Mouse (Mus musculus) layer of hippocampus, postnatal 10 days (tissue): ENCODE measurements around the gene Ccdc148. TPM values are rescaled to one million over a fixed set of nuclear protein-coding genes. Genes with fewer than 3 reads are reported as not detected.
A peak's percentile ranks its signal among the peaks of the same experiment; 100 is the strongest.

ENCODE experiments used
- DNase-seq, 2 experiments: peaks; one replicate each; pipeline ENCODE4 v3.0.0; 2021; ENCODE audit warnings: low spot score in 2 of 2
- total RNA-seq, 2 experiments: library from RNA; stranded (reverse); gene quantifications; 2 replicates each; pipeline ENCODE4 v1.2.3; 2021

Ccdc148 gene
- total RNA-seq, 2 experiments from 2014 or later = 11.9 to 12.0 TPM

DNA sequence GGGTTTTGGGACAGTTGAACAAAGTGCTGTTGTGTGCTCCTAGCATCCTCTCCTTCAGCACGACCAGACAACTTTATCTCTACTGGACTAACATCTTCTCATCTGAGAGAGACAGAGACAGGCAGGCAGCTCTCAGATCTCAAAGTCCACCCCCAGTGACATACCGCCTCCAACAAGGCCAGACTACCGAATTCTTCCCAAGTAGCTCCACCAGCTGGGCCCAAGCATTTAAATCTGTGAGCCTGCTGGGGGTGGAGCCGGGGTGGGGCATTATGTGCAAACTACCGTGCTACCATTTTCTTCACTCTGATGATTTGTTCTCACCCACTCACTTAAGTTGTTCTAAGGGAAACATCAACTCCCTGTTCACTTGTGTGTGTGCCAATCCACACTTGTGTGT, 19.0 kb upstream of the Ccdc148 start:
- no peak for DNase-seq

- no peak for DNase-seq
Measured at GRCm38 (mm10) chr2:59178960-59179359, 18.5 kb upstream of the Ccdc148 start.

- peak in 1 of 2 experiments; percentile 34 for DNase-seq
Measured at GRCm38 (mm10) chr2:59178191-59178590, 17.7 kb upstream of the Ccdc148 start.

GRCm38 (mm10) chr2:59175926-59176325, 15.4 kb upstream of the Ccdc148 start:
- no peak for DNase-seq

- no peak for DNase-seq
Measured at GRCm38 (mm10) chr2:59171533-59171932, 11.1 kb upstream of the Ccdc148 start.

DNA sequence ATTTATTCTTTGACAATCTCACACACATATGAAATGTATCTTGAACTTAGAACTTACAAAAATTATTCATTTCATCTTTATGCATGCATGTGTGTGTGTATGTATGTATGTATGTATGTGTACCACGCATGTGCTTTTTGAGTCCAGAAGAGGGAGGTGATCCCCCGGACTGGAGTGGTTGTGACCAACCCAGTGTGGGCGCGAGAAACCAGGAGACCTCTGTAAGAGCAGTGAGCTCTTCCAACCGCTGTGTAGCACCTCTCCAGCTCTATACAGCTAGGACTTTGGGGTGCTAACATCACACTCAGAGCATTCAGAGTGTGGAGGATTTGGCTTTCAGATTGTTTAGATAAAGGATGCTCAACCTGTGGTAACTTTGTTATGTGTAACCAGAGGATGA, 10.1 kb upstream of the Ccdc148 start:
- no peak for DNase-seq

GRCm38 (mm10) chr2:59170208-59170589, 9.7 kb upstream of the Ccdc148 start:
- no peak for DNase-seq

GRCm38 (mm10) chr2:59169572-59170207, 9.2 kb upstream of the Ccdc148 start:
- no peak for DNase-seq

- DNase-seq = no peak
Measured at GRCm38 (mm10) chr2:59167830-59168229, 7.3 kb upstream of the Ccdc148 start.

DNA sequence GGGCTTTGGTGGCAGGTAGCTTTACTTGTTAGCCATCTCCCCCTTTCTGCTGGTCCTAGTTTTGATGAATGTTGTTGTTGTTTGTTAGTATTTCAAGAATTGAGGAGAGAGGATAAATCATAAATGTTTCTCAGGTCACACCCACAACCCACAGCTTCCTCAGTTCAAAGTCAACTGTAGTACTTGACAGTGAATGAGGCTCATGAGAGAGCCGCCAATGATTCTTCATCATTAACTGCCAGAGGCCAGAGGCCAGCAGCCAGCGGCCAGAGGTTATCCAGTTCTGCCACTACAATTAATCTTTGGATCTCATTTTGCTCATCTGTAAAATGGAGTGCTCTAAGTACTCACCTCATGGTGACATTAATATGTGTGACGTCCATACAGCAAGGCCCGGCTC, 6.5 kb upstream of the Ccdc148 start:
- no peak for DNase-seq

GRCm38 (mm10) chr2:59162285-59162600, 1.8 kb upstream of the Ccdc148 start:
- no peak for DNase-seq

DNA sequence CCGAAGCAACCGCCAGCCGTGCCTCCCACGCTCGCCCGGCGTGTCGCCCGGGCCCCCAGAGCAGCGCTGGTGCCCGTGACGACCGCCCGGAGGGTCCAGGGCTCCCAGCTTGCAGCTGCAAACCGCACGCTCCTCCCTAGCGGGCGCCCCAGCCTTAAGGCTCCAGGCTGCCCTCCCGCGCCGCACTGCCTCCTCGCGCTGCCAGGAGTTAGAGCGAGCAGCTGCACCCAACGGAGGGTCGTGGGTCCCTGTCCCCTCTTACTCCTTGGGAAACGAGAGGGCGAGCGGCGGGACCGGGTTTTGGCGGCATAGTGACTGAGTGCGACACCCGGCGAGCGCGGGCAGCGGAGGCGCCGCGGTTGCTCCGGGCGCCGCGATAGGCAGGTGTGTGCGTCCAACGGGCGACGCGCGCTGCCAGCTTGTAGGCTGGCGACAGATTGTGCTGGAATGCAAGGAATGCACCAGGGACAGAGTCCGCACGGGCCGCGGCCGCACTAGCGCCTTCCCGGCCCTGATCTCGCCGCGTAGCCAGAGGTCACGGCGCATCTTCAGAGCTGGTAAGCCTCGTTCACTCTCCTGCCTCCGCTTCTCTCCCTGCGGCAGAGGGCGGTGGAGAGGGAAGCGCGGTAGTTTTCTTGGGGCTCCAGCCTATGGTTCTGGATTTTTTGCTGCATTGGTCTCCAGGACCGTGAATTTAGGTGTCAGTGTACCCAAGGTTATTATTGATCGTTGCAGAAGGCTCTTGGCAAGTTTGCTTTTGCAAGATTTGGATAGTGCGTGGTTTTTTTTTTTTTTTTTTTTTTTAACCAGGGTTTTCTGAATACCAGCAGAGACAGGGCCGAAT, 1.2 kb upstream of the Ccdc148 start:
- DNase-seq = peak; percentile 76 to 84

GRCm38 (mm10) chr2:59161021-59161440, 548 bp upstream of the Ccdc148 start:
- peak in 1 of 2 experiments; percentile 47 for DNase-seq

DNA sequence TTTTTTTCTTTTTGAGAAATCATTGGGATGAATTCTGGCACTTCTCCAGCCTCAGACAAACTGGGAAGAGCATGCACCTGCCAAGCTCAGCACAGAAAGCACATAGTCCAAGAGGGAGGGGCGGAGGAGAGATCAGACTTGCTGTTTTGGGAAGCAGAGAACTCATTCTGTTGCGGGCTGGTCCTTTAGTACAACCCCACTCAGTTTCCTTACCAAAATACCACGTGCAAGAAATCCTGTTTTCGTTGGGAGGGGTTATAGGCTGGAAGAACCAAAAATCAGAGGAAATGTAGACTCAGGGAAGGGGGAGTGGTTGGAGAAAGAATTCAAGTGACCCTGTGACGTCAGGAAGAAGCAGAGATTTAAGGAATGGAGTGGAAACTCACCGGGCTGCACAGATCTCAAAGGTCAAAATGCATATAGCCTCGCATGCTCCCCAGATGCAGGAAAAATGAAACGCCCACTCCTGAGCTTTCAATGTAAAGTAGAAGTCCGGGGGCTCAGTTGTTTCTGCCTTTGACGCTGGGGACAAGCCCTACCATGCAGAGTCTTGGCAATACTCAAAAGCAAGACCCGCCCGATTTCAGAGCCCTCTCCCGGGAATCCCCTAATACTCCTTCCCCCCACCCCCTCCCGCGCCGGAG, 400 bp downstream of the Ccdc148 start:
- peak; percentile 22 to 38 for DNase-seq

DNA sequence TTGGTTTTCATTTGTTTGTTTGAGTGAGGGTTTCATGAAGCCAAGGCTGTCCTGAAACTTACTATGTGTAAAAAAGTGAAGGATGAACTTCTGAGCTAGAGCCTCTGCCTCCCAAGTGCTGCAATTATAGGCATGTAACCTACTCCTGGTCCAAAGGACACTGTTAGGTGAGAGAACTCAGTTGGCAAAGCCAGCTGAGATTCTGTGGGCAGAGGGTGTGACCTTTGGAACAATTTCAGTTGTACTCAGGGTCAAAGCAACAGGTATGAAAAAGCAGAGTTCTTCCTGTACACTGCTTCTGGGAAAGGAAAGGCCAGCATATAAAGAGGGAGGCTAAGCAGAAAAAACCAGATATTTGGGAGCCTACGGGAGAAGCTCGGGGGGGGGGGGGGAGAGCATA, 2.4 kb downstream of the Ccdc148 start:
- no peak for DNase-seq

DNA sequence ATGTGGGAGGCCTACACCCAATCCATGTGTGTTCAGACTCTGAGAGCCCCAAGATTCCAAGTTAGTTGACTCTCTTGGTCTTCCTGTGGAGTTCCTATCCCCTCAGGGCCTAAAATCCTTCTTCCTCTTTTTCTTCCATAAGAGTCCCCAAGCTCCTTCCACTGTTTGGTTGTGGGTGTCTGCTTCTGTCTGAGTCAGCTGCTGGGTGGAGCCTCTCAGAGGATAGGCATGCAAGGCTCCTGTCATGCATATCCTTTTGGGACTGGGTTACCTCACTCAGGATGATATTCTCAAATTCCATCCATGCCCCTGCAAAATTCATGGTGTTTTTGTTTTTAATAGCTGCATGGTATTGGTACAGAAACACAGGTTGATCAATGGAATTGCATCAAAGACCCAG, 5.1 kb downstream of the Ccdc148 start:
- no peak for DNase-seq

GRCm38 (mm10) chr2:59131044-59131443, 29.4 kb downstream of the Ccdc148 start:
- DNase-seq = no peak

GRCm38 (mm10) chr2:59129821-59130220, 30.7 kb downstream of the Ccdc148 start:
- DNase-seq = no peak

DNA sequence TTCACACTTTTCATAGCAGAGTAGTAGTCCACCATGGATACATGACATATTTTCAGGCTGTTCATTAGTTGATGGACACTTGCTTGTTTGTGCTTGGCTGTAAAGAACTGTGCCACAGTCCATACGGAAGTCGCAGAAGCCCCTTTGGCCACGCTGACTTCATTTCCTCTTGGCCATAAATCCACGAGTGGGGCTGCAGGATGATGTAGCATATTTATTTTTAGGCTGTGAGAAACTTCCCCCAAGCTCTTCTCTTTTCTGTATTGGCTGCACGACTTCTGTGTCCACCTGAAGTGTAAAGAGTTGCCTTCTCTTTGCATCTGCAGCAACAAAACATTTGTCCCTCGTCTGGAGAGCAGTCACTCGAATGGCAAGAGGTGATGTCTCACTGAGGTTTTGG, 31.5 kb downstream of the Ccdc148 start:
- DNase-seq = no peak

- no peak for DNase-seq
Measured at GRCm38 (mm10) chr2:59055615-59056145, 104.8 kb downstream of the Ccdc148 start.

DNA sequence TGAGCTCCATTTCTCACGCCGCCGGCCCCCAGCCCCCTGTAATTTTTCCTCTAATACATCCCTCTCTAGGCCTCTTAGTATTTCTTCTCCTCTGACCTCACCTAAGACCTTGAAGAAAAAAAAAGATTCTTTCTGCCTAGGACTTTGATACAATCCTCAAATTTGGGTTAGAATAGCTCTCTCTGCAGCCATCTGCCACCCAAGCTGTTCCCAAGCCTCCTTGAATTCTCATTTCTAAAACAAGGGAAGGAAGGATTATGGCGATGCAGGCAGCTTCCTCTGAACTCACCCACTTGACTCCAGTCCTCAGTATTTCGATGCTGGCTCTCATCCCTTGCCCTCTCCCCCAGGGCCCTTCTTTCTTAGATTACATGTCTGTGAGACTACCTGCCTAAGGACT, 106.1 kb downstream of the Ccdc148 start:
- no peak for DNase-seq

DNA sequence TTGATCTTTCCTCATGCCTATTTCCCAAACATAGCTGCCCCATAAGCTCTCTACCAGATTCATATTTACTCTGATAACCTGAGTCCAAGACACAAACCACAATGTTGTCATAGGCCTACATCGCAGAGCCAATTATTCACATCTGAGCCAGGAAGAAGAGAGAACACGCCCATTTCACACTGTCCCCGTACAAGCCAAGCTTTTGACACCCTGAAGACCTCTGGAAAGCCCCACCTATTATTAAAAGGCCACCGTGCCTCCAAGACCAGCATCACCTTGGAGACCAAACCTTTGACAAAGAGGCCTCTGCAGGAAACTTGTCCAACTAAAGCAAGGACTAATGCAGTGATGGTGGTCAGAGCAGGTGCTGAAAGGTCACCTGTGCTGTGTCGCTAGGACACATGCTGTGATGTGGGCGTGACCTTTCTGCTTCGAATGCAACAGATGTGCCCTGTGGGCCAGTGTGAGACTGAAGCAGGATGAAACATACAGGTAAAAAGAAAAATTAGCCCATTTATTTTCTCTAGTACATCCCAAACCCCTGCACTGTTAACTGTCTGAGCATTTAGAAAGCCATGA, 106.9 kb downstream of the Ccdc148 start:
- DNase-seq = no peak
